Mouse (Mus musculus): ENCODE measurements around the gene Lrrfip2.

- no peak for TF ChIP-seq RCOR1 (conservative IDR thresholded peaks at IDR 0.05; ENCODE audit: low read depth, low read length)
- no peak for TF ChIP-seq CTCF (conservative IDR thresholded peaks at IDR 0.05 in 1 of 2, IDR thresholded peaks at IDR 0.05 in 1 of 2; ENCODE audit: low read depth in 2 of 2, low read length in 2 of 2)
- no peak for TF ChIP-seq KAT2A (IDR thresholded peaks at IDR 0.05; ENCODE audit: insufficient replicate concordance, low read length)
- no peak for TF ChIP-seq MAZ (IDR thresholded peaks at IDR 0.05; ENCODE audit: low read depth, low read length)
- no peak for TF ChIP-seq ZKSCAN1 (IDR thresholded peaks at IDR 0.05; ENCODE audit: borderline replicate concordance, low read depth, low read length)
- no peak for TF ChIP-seq E2F4 (IDR thresholded peaks at IDR 0.05; ENCODE audit: insufficient replicate concordance, low read depth, low read length)
- TF ChIP-seq POLR2AphosphoS2 (IDR thresholded peaks at IDR 0.05; ENCODE audit: low read depth, low read length) = no peak
Observed at GRCm38 (mm10) chr9:111086995-111087606, 30.3 kb upstream of the Lrrfip2 start.
